Mouse (Mus musculus): ENCODE data around the gene Rxra. TPM values are rescaled to one million over a fixed set of nuclear protein-coding genes. Genes with fewer than 3 reads are reported as not detected.

Rxra gene
- total RNA-seq, 2 experiments from 2014 or later, result 58.4 to 59.3 TPM

DNA sequence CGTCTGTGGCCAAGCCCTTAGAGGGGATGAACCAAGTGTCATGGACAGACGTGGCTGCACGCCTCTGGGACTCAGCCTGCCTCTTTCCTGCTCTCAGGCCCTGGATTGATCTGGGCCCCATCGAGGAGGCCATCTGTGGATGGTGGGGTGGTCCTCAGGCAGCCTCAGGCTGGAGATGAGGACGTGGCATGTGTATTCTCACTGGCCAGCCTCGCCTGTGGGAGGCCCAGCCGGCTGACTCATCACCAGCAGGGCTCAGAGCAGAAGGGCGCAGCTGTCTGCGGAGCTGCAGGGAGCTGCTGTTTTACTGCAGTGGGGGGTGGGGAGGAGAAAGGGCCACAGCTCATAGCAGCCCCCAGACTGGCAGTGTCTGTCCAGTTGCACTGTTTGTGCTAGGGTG is 126.3 kb downstream of the Rxra start:
- DNase-seq (ENCODE audit: low spot score in 2 of 2), result no peak

DNA sequence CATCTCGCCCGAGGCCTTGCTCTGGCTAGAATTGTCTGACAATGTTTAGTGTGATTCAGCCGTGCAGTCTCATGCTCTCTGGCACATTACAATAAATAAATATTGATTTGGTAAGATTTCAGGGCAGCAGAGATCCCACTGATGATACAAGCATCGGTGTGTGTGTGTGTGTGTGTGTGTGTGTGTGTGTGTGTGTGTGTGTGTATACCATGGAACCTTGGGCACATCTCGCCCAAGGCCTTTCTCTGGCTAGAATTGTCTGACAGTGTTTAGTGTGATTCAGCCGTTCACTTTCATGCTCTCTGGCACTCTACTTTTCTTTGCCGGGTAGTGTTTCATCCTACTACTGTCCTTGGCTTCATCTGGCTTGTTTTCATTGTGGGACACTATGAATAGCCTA is 130.5 kb downstream of the Rxra start:
- no peak for DNase-seq (ENCODE audit: low spot score in 2 of 2)

DNA sequence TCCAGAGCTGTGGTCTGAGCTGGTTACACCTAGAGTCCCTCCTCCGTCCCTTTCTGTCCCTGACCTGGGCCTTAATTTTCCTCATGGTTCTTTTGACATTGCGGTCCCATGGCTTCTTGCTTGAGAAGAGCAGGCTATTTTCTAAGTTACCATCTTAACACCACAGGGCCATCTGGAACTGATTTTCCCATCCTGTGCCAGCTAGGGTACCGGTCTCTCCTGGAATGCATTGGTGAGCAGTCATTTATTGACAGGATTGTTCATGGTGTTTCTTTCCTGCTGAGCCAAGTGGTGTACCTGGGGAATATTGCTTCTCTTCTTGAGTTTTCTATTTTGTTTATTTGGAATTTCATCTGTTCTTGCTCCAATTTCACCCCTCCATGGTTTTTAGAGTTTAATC is 131.4 kb downstream of the Rxra start:
- no peak for DNase-seq (ENCODE audit: low spot score in 2 of 2)

DNA sequence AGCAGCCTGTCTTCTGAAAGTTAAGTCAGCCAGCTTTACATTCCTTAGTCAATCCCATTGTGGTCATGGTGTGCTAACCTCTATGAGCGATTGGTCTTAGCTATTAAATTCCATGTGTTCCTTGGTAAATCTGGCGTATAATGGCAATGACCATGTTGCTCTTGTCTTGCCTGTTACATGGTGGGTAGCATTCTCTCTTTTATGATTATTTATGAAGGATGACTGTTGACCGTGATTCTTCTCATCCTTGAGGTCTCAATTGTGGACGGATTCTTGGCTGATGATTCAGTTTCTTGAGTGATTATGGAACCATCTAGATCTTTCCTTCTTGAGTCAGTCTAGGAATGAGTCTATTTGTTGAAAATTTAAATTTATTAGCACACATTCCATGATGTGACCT is 133.7 kb downstream of the Rxra start:
- DNase-seq (ENCODE audit: low spot score in 2 of 2), result no peak

Other genes with a start within 250 kb of the Rxra start
- gene Vav2, start 249.4 kb upstream of the Rxra start, total RNA-seq (2021), result 10 to 100 TPM; 30.9 to 34.5 TPM
- 1 to 10 TPM; 7.7 to 7.8 TPM for gene Brd3os, start 234.1 kb upstream of the Rxra start, total RNA-seq (2021)
- 100 to 1,000 TPM; 133 to 136 TPM for gene Brd3, start 168.8 kb upstream of the Rxra start, total RNA-seq (2021)
- 10 to 100 TPM; 46.1 to 50.4 TPM for gene Wdr5, start 161.3 kb upstream of the Rxra start, total RNA-seq (2021)
- gene Col5a1, start 210.0 kb downstream of the Rxra start, total RNA-seq (2021), result 100 to 1,000 TPM; 132 to 140 TPM

Measured in adrenal gland, postnatal 4 days (tissue).